Mouse (Mus musculus) ZHBTc4 (cell line): ENCODE results near the gene Miga2.

ENCODE experiments used
- DNase-seq: peaks from one replicate; pipeline ENCODE4 v3.0.0-alpha.2; 2011; ENCODE audit warnings: low read depth, low spot score

Miga2 gene

DNA sequence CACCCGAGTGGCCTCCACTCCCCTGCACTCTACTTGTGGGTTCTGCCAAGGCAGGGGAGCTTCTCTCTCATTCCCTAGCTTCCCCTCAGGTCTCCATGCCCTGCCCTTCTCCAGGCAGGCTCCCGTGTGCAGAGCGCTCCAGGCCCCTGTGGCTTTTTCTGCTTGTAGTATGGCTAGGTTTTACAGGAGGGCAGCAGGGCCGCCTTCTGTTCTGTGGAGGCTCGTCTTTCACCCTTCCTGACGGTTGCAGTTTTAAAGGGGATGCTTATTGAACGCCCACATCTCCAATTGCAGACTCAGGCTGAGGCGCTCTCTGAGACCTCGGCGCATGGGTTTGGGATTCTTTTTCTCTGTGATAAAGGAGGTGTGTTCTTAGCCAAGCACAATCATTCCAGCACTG, 55.1 kb downstream of the Miga2 start:
- no peak for DNase-seq

- DNase-seq: no peak
Measured at GRCm38 (mm10) chr2:30421432-30421831, 57.4 kb downstream of the Miga2 start.

- DNase-seq: no peak
Measured at GRCm38 (mm10) chr2:30429156-30429555, 65.1 kb downstream of the Miga2 start.
